Mouse (Mus musculus) E14TG2a.4 (cell line): ENCODE data around the gene Phospho2.
A peak's percentile ranks its signal among the peaks of the same experiment; 100 is the strongest.

Experiments
- CTCF ChIP-seq: conservative IDR thresholded peaks from 2 replicates; pipeline ENCODE4 v1.5.1; 2014; ENCODE audit warnings: low read length
- NANOG ChIP-seq: IDR thresholded peaks from 2 replicates; pipeline ENCODE4 v1.6.1; 2014; ENCODE audit warnings: borderline replicate concordance, low read length, mixed read lengths
- POU5F1 ChIP-seq: IDR thresholded peaks from 2 replicates; pipeline ENCODE4 v1.6.1; 2014; ENCODE audit warnings: low read length, borderline replicate concordance

- peak; percentile 48 for TF ChIP-seq CTCF
- TF ChIP-seq NANOG = no peak
- TF ChIP-seq POU5F1 = no peak
Measured at GRCm38 (mm10) chr2:69778836-69779177, 10.6 kb upstream of the Phospho2 start.
